Mouse (Mus musculus) embryonic fibroblast, embryonic 13.5 days (primary cell): ENCODE measurements at regions not wholly inside any gene's neighbourhood (a gene's known extent, or its start where the extent isn't known, plus 50 kb on each side); places are given as distances from the start of the nearest gene placed in this dataset.

Source experiments
- H3K27ac ChIP-seq: 2 replicates; pipeline ENCODE4 v1.5.1; 2012; ENCODE audit warnings: low read length, control low read depth, inconsistent platforms; ENCODE audit not compliant: insufficient read depth
- H3K4me1 ChIP-seq: 2 replicates; pipeline ENCODE4 v1.6.1; 2011; ENCODE audit warnings: low read length; ENCODE audit not compliant: control insufficient read depth, insufficient read depth
- H3K4me3 ChIP-seq: 2 replicates; pipeline ENCODE4 v1.5.1; 2011; ENCODE audit warnings: mild to moderate bottlenecking, control low read depth, low read length; ENCODE audit not compliant: insufficient read depth
- CTCF ChIP-seq: IDR thresholded peaks from 2 replicates; pipeline ENCODE4 v1.5.1; 2011; ENCODE audit warnings: mild to moderate bottlenecking, control low read depth, low read length, moderate library complexity, borderline replicate concordance; ENCODE audit not compliant: insufficient read depth
- POLR2A ChIP-seq: IDR thresholded peaks from 2 replicates; pipeline ENCODE4 v1.6.1; 2011; ENCODE audit warnings: low read depth, mild to moderate bottlenecking, control low read depth, low read length, moderate library complexity

DNA sequence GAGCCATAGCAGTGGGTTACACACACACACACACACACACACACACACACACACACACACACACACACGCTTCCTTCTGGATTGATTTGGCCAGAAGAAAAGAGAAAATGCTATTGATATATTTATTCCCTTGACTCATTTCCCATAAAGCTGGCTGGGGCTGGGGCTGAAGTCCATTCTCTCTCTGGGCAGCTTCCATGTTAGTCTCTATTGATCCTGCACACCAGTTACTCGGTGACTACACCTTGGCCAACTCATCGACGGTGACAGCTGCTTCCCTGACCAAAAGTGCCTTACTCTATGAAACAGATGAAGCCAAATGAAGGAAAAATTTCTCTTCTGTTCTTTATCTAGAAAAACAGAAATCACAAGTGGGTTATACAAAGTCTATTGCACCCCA lies 82.1 kb downstream of the Snx18 start:
- no peak overlapping the region for H3K4me3 ChIP-seq
- no peak for TF ChIP-seq CTCF
- TF ChIP-seq POLR2A = no peak
- H3K27ac ChIP-seq = no peak overlapping the region
- no peaks in the 10 kb centered on the region; the same call in 1 of the 2 replicates for H3K4me1 ChIP-seq

DNA sequence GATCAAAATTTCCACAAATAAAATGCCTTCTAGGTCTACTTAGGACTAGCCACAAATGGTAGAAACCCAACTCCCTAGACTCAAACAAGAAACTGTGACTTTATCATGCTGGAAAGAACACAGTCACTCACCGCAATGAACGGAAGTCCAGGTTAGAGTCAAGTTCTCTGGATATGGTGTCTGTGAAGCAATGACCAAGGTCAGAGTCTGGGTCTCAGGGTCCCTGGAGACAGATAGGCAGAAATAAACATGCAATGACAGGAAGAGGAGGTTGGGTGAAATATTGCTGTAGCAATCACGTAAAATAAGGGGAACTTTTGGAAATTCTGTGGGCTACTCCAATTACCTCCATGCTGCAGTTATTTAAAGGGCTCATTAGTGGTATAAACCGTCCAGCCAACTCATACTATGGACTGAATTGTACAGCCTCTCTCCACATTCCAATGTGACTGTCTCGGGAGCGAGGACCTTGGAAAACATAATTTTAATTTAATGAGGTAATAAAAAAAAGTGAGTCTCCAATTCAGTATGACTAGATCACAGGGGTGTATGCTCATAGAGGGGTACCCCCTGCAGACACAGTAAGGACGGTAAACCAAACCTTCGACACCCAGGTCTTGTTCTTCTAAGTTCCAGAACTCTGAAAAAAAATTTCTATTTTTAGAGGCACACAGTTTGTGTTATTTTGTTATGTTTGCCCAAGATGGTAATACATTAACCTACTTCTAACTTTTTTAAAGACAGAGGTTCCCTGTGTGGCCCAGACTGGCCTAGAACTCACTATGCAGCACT lies 83.5 kb downstream of the Snx18 start:
- Histone ChIP-seq H3K27ac (peak overlapping the region; percentile 65), H3K4me1 (no peaks in the 10 kb centered on the region; the same call in 1 of the 2 replicates), H3K4me3 (no peak overlapping the region)
- TF ChIP-seq POLR2A = no peak
- TF ChIP-seq CTCF = no peak

- Histone ChIP-seq H3K4me1 (no peaks in the 10 kb centered on the region; the same call in 1 of the 2 replicates), H3K4me3 (no peak overlapping the region), H3K27ac (peak overlapping the region; percentile 31)
- no peak for TF ChIP-seq POLR2A
- no peak for TF ChIP-seq CTCF
Observed at GRCm38 (mm10) chr13:113533884-113534445, 84.4 kb downstream of the Snx18 start.

DNA sequence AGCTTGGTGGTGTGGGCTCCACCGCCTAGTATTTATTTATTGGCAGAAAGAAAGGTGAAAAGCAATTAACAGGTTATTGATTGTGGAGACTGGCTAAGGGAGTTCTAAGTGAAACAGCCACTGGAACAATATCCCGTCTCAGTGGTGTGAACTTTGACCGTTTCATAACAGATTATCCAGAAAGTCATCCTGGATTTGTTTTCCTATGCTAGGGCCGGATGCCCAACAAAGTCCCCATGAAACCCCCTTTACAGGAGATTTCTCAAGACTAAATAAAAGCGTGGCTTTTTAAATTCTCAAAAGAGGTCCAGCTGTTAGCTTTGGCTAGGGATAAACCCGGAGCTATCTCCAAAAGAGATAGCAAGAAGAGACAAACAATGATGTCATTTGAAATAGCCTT lies 91.4 kb downstream of the Snx18 start:
- H3K4me1 ChIP-seq = no peaks in the 10 kb centered on the region
- TF ChIP-seq CTCF = no peak
- H3K4me3 ChIP-seq = no peak overlapping the region
- no peak overlapping the region for H3K27ac ChIP-seq

GRCm38 (mm10) chr13:113523503-113523902 lies 94.9 kb downstream of the Snx18 start:
- no peak overlapping the region for H3K4me3 ChIP-seq
- no peak overlapping the region for H3K27ac ChIP-seq
- TF ChIP-seq POLR2A = no peak
- no peak for TF ChIP-seq CTCF
- no peaks in the 10 kb centered on the region for H3K4me1 ChIP-seq

- H3K27ac ChIP-seq = no peak overlapping the region
- peaks cover 3% of the 10 kb centered on the region; the same call in 1 of the 2 replicates for H3K4me1 ChIP-seq
- H3K4me3 ChIP-seq = no peak overlapping the region
- TF ChIP-seq POLR2A (no peak), CTCF (no peak)
Observed at GRCm38 (mm10) chr13:113518144-113518543, 100.2 kb downstream of the Snx18 start.

- H3K27ac ChIP-seq = peak overlapping the region; percentile 47
- TF ChIP-seq CTCF (no peak), POLR2A (no peak)
- H3K4me3 ChIP-seq = no peak overlapping the region
- peaks cover 3% of the 10 kb centered on the region; the same call in 1 of the 2 replicates for H3K4me1 ChIP-seq
Observed at GRCm38 (mm10) chr13:113516102-113516501, 102.3 kb downstream of the Snx18 start.

DNA sequence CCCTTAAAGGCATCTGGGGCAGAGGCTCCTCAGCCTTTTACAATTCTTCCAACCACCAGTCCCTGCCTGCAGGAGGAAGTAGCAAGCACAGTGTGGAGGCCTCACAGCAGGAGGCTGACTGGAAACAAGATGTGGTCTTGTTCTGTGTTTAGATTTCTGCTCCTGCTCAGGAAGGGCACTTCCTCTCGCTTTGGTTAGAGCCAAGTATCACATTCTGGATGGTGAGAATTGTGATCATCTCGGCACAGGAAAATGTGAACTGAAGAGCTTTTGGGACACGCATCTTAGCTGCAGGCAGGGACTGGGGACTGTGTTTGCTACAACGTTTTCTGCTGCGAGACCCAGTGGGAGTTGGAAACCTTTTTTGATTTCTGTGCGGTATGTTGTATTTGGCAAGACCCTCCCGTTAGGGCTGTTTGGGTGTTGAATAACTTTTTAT lies 103.2 kb downstream of the Snx18 start:
- H3K27ac ChIP-seq = peak overlapping the region; percentile 47
- peaks cover 3% of the 10 kb centered on the region; the same call in 1 of the 2 replicates for H3K4me1 ChIP-seq
- TF ChIP-seq CTCF (no peak), POLR2A (no peak)
- no peak overlapping the region for H3K4me3 ChIP-seq

- 0 out of 2 replicates have a peak, but pooled peaks cover 3% of the 10 kb centered on the region for H3K4me1 ChIP-seq
- peak overlapping the region; percentile 19; the same call in 1 of the 2 replicates for H3K27ac ChIP-seq
- TF ChIP-seq CTCF = no peak
- no peak for TF ChIP-seq POLR2A
- no peak overlapping the region for H3K4me3 ChIP-seq
Observed at GRCm38 (mm10) chr13:113509403-113510185, 108.8 kb downstream of the Snx18 start.
